Mouse (Mus musculus): ENCODE measurements around the gene Oxct2a.
"Not testable (repeated sequence)": the region's sequence is repeated elsewhere in the genome, so short reads cannot be mapped to it uniquely, and the experiment has no call there.

GRCm38 (mm10) chr4:123295026-123295425, 28.4 kb downstream of the Oxct2a start:
- not testable (repeated sequence) for TF ChIP-seq CTCF (IDR thresholded peaks at IDR 0.05; ENCODE audit: borderline replicate concordance, insufficient read depth, low read depth, low read length); POLR2A (IDR thresholded peaks at IDR 0.05; ENCODE audit: borderline replicate concordance, insufficient read depth, low read length)

All from cerebellum, adult 2 months (tissue).